Mouse (Mus musculus): ENCODE measurements at regions not wholly inside any gene's neighbourhood (a gene's known extent, or its start where the extent isn't known, plus 50 kb on each side); places are given as distances from the start of the nearest gene placed in this dataset.

GRCm38 (mm10) chr12:45670246-45670873 lies 595.9 kb upstream of the Stxbp6 start:
- ChIA-PET POLR2A (no interaction called here), CTCF (interaction anchor here (1.1 kb wide), 1 partner anchor 9 kb away, joined by 4 read pairs; no protein-coding TSS in a partner anchor)
- in situ Hi-C loops (cut with MboI; ENCODE audit: low pct_unique_long_range_greater_than_20kb) = no loop called here
- DNase-seq (ENCODE audit: low read depth, low spot score) (no peak), ATAC-seq (no peak)
- no peak for TF ChIP-seq CTCF (IDR thresholded peaks at IDR 0.05)
- H3K27me3 ChIP-seq = no peaks in the 10 kb centered on the region

GRCm38 (mm10) chr12:45659612-45660011 lies 585.1 kb upstream of the Stxbp6 start:
- TF ChIP-seq CTCF (IDR thresholded peaks at IDR 0.05) = no peak
- in situ Hi-C loops (cut with MboI; ENCODE audit: low pct_unique_long_range_greater_than_20kb) = no loop called here

GRCm38 (mm10) chr12:45656574-45656973 lies 582.1 kb upstream of the Stxbp6 start:
- no peak for TF ChIP-seq CTCF (IDR thresholded peaks at IDR 0.05)
- in situ Hi-C loops (cut with MboI; ENCODE audit: low pct_unique_long_range_greater_than_20kb) = no loop called here
- ChIA-PET POLR2A (no interaction called here), CTCF (no interaction called here)
- ATAC-seq (no peak), DNase-seq (ENCODE audit: low read depth, low spot score) (no peak)
- H3K27me3 ChIP-seq = no peaks in the 10 kb centered on the region

More at GRCm38 (mm10) chr12:45659612-45660011, 585.1 kb upstream of the Stxbp6 start:
- ATAC-seq (no peak), DNase-seq (ENCODE audit: low read depth, low spot score) (no peak)
- no peaks in the 10 kb centered on the region for H3K27me3 ChIP-seq
- POLR2A ChIA-PET = no interaction called here
- CTCF ChIA-PET = no interaction called here

- ChIA-PET POLR2A (interaction anchor here (0.7 kb wide), 1 partner anchor 58 kb away, joined by 3 read pairs; no protein-coding TSS in a partner anchor), CTCF (no interaction called here)
- in situ Hi-C loops (cut with MboI; ENCODE audit: low pct_unique_long_range_greater_than_20kb) = no loop called here
- DNase-seq (ENCODE audit: low read depth, low spot score) = no peak
- H3K27me3 ChIP-seq = no peaks in the 10 kb centered on the region
- ATAC-seq = no peak
- TF ChIP-seq CTCF (IDR thresholded peaks at IDR 0.05) = no peak
These were observed 574.1 kb upstream of the Stxbp6 start for GRCm38 (mm10) chr12:45648654-45649053.

GRCm38 (mm10) chr12:45644180-45644579 lies 569.7 kb upstream of the Stxbp6 start:
- CTCF ChIA-PET = no interaction called here
- no peaks in the 10 kb centered on the region for H3K27me3 ChIP-seq
- no peak for ATAC-seq
- no peak for TF ChIP-seq CTCF (IDR thresholded peaks at IDR 0.05)
- in situ Hi-C loops (cut with MboI; ENCODE audit: low pct_unique_long_range_greater_than_20kb) = no loop called here
- DNase-seq (ENCODE audit: low read depth, low spot score) = no peak
- POLR2A ChIA-PET = no interaction called here

- H3K27me3 ChIP-seq = no peaks in the 10 kb centered on the region
- CTCF ChIA-PET = no interaction called here
- in situ Hi-C loops (cut with MboI; ENCODE audit: low pct_unique_long_range_greater_than_20kb) = no loop called here
- DNase-seq (ENCODE audit: low read depth, low spot score) (no peak), ATAC-seq (no peak)
- no peak for TF ChIP-seq CTCF (IDR thresholded peaks at IDR 0.05)
- POLR2A ChIA-PET = no interaction called here
These were observed 548.3 kb upstream of the Stxbp6 start for GRCm38 (mm10) chr12:45622830-45623229.

- DNase-seq (ENCODE audit: low read depth, low spot score) (no peak), ATAC-seq (no peak)
- ChIA-PET POLR2A (no interaction called here), CTCF (no interaction called here)
- H3K27me3 ChIP-seq = no peaks in the 10 kb centered on the region
- no peak for TF ChIP-seq CTCF (IDR thresholded peaks at IDR 0.05)
- in situ Hi-C loops (cut with MboI; ENCODE audit: low pct_unique_long_range_greater_than_20kb) = no loop called here
These were observed 545.5 kb upstream of the Stxbp6 start for GRCm38 (mm10) chr12:45620056-45620455.

GRCm38 (mm10) chr12:45614509-45615150 lies 540.1 kb upstream of the Stxbp6 start:
- H3K27me3 ChIP-seq = no peaks in the 10 kb centered on the region
- no peak for ATAC-seq
- no peak for TF ChIP-seq CTCF (IDR thresholded peaks at IDR 0.05)
- in situ Hi-C loops (cut with MboI; ENCODE audit: low pct_unique_long_range_greater_than_20kb) = no loop called here
- POLR2A ChIA-PET = no interaction called here
- CTCF ChIA-PET = interaction anchor here (2.2 kb wide), 1 partner anchor 9 kb away, joined by 6 read pairs; no protein-coding TSS in a partner anchor
- DNase-seq (ENCODE audit: low read depth, low spot score) = no peak

GRCm38 (mm10) chr12:45614074-45614473 lies 539.6 kb upstream of the Stxbp6 start:
- no peaks in the 10 kb centered on the region for H3K27me3 ChIP-seq
- in situ Hi-C loops (cut with MboI; ENCODE audit: low pct_unique_long_range_greater_than_20kb) = no loop called here
- ChIA-PET POLR2A (no interaction called here), CTCF (interaction anchor here (2.2 kb wide), 1 partner anchor 9 kb away, joined by 6 read pairs; no protein-coding TSS in a partner anchor)
- ATAC-seq = no peak
- TF ChIP-seq CTCF (IDR thresholded peaks at IDR 0.05) = no peak
- DNase-seq (ENCODE audit: low read depth, low spot score) = no peak

- CTCF ChIA-PET = no interaction called here
- ATAC-seq (no peak), DNase-seq (ENCODE audit: low read depth, low spot score) (no peak)
- no peaks in the 10 kb centered on the region for H3K27me3 ChIP-seq
- POLR2A ChIA-PET = no interaction called here
- in situ Hi-C loops (cut with MboI; ENCODE audit: low pct_unique_long_range_greater_than_20kb) = no loop called here
- TF ChIP-seq CTCF (IDR thresholded peaks at IDR 0.05) = no peak
These were observed 524.9 kb upstream of the Stxbp6 start for GRCm38 (mm10) chr12:45599443-45599842.

GRCm38 (mm10) chr12:45597904-45598570 lies 523.5 kb upstream of the Stxbp6 start:
- POLR2A ChIA-PET = no interaction called here
- CTCF ChIA-PET = interaction anchor here (1.2 kb wide), 1 partner anchor 12 kb away, joined by 3 read pairs; no protein-coding TSS in a partner anchor
- H3K27me3 ChIP-seq = no peaks in the 10 kb centered on the region
- DNase-seq (ENCODE audit: low read depth, low spot score) = peak; percentile 66
- in situ Hi-C loops (cut with MboI; ENCODE audit: low pct_unique_long_range_greater_than_20kb) = no loop called here
- ATAC-seq = peak; percentile 94
- TF ChIP-seq CTCF (IDR thresholded peaks at IDR 0.05) = no peak
